Mouse (Mus musculus) cerebellum, adult 2 months (tissue): Measurements from ENCODE around the gene Zfp746.

ENCODE experiments used
- CTCF ChIP-seq: fragments of 200-500 bp; IDR thresholded peaks from 2 replicates; pipeline ENCODE4 v1.5.1; 2011; ENCODE audit warnings: low read depth, mild to moderate bottlenecking, control low read depth, low read length, moderate library complexity, borderline replicate concordance; ENCODE audit not compliant: insufficient read depth
- POLR2A ChIP-seq: fragments of 200-500 bp; IDR thresholded peaks from 2 replicates; pipeline ENCODE4 v1.6.1; 2011; ENCODE audit warnings: low read length, control low read depth, borderline replicate concordance; ENCODE audit not compliant: insufficient read depth

DNA sequence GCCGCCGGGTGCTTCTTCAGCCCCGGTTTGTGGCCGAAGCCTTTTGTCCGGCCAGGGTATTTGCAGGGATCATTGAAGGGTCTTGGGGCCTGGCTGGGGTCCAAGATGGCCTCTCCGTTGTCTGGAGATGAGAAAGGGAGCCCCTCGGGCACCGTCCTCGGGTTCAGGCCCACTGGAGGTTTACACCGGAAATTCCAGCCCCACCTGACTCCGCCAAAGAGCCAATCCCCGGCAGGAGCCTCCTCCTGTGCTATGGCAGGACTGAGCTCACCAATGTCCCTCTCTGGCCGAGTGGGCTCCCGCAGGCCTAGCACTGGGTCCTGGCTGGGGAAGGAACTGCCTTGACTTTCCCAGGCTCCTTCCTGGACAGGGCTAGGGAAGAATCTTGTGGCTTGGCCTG lies 21.9 kb downstream of the Zfp746 start:
- TF ChIP-seq CTCF: no peak
- no peak for TF ChIP-seq POLR2A
